Mouse (Mus musculus): ENCODE results near the gene Nhs. TPM values are rescaled to one million over a fixed set of nuclear protein-coding genes. Genes with fewer than 3 reads are reported as not detected.

Gene Nhs
- 3.4 and 3.7 TPM in 2 replicates for polyA plus RNA-seq (2016; fragmentation: Nextera tagmentation; extraction: Ambion mirVana)

GRCm38 (mm10) chrX:162159637-162160611 lies at the start of gene Nhs:
Gene Nhs, minus strand, starts transcription at chrX:162159730.
- H3K9ac ChIP-seq: peak within 1 kb of the TSS; percentile 68
- H3K4me1 ChIP-seq: peaks cover 4% of the 10 kb centered on the region; the same call in 1 of the 2 replicates
- H3K4me3 ChIP-seq: peak within 1 kb of the TSS; percentile 58
- 0 out of 2 replicates have a peak within 1 kb of the TSS, but pooled peaks have one; percentile 46 for H3K27ac ChIP-seq
- H3K4me2 ChIP-seq (replicated peaks): peak within 1 kb of the TSS; percentile 58
- H3K27me3 ChIP-seq: peaks cover 36% of the 10 kb centered on the region
- no peaks in the 10 kb centered on the region for H3K36me3 ChIP-seq
- no peaks in the 10 kb centered on the region for H3K9me3 ChIP-seq
- peak; percentile 87 for ATAC-seq (ENCODE audit: insufficient number of reproducible peaks, insufficient read depth, low FRiP score, low TSS enrichment)
- 31% methylated on average over 47 of the region's 61 CpGs for WGBS

DNA sequence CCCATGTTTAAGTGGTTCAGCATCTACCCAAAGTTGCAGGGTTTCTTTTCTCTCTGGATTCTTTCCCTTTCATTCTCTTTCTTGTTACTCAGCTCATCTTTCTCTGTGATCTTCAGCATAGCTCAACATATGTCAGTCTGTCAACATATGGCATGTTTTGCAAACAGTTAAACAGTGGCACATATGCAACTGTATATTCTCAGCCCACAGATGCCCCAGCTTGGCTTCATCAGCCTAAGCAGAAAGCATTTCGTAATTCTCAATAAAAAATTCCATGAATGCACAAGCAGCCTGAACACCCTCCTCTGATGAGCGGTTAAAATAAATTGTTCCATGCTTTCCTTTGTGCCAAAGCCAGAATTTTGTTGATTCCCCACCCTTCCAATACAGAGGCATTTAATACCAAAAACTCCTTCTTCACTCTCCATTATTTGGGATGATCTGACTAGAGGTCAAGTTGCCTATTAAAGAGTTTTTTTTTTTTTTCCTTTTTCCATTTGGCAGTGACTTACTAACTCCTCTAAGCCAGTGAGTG lies 46.9 kb upstream of the Nhs start:
- 76% methylated on average over 2 of the region's 2 CpGs for WGBS

GRCm38 (mm10) chrX:162158743-162159636 lies 540 bp downstream of the Nhs start:
- ATAC-seq (ENCODE audit: insufficient number of reproducible peaks, insufficient read depth, low FRiP score, low TSS enrichment): no peak
- peak overlapping the region; percentile 68 for H3K9ac ChIP-seq
- peaks cover 4% of the 10 kb centered on the region; the same call in 1 of the 2 replicates for H3K4me1 ChIP-seq
- peak overlapping the region; percentile 58 for H3K4me2 ChIP-seq (replicated peaks)
- no peaks in the 10 kb centered on the region for H3K9me3 ChIP-seq
- H3K4me3 ChIP-seq: peak overlapping the region; percentile 58
- H3K27me3 ChIP-seq: peaks cover 39% of the 10 kb centered on the region
- 0 out of 2 replicates have a peak overlapping the region, but pooled peaks have one; percentile 46 for H3K27ac ChIP-seq
- WGBS: 21% methylated on average over 77 of the region's 80 CpGs
- H3K36me3 ChIP-seq: no peaks in the 10 kb centered on the region

More for the DNA sequence above, 46.9 kb upstream of the Nhs start:
- H3K9me3 ChIP-seq: no peaks in the 10 kb centered on the region
- no peak overlapping the region for H3K27ac ChIP-seq
- H3K27me3 ChIP-seq: no peaks in the 10 kb centered on the region
- no peak overlapping the region for H3K9ac ChIP-seq
- no peaks in the 10 kb centered on the region for H3K36me3 ChIP-seq
- no peaks in the 10 kb centered on the region for H3K4me1 ChIP-seq
- no peak for ATAC-seq (ENCODE audit: insufficient number of reproducible peaks, insufficient read depth, low FRiP score, low TSS enrichment)
- no peak overlapping the region for H3K4me3 ChIP-seq
- H3K4me2 ChIP-seq (replicated peaks): no peak overlapping the region

- Histone ChIP-seq H3K9me3 (no peaks in the 10 kb centered on the region), H3K27me3 (peaks cover 39% of the 10 kb centered on the region), H3K36me3 (no peaks in the 10 kb centered on the region), H3K4me2 (replicated peaks) (peak overlapping the region; percentile 58), H3K4me3 (peak overlapping the region; percentile 58), H3K4me1 (peaks cover 4% of the 10 kb centered on the region; the same call in 1 of the 2 replicates), H3K27ac (no peak overlapping the region), H3K9ac (peak overlapping the region; percentile 68)
- WGBS: 51% methylated on average over 5 of the region's 5 CpGs
- no peak for ATAC-seq (ENCODE audit: insufficient number of reproducible peaks, insufficient read depth, low FRiP score, low TSS enrichment)
Observed at GRCm38 (mm10) chrX:162158142-162158541, 1.4 kb downstream of the Nhs start.

DNA sequence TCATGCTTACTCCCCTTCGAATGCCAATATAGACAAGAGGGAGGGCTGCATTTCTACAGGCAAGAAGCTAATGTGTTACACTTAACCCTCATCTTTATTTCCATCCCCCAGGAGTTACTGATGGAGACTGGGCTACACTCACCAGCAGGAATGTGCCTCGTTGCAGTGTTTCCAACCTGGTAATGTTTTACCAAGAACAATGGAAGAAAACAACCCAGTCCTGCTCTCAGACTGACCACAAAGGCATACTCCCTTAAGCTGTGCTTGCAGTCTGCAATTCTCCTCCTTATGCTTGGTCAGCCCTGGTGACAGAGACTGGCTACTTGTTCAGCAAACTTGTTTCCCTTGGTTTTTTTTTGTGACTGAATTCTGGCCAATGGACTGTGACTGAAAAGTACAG lies 21.7 kb downstream of the Nhs start:
- Histone ChIP-seq H3K27me3 (peaks cover 7% of the 10 kb centered on the region; the same call in 1 of the 2 replicates), H3K9me3 (no peaks in the 10 kb centered on the region), H3K36me3 (no peaks in the 10 kb centered on the region), H3K4me3 (no peak overlapping the region), H3K4me1 (no peaks in the 10 kb centered on the region), H3K4me2 (replicated peaks) (no peak overlapping the region), H3K27ac (no peak overlapping the region), H3K9ac (no peak overlapping the region)
- no peak for ATAC-seq (ENCODE audit: insufficient number of reproducible peaks, insufficient read depth, low FRiP score, low TSS enrichment)
- 48% methylated on average over 2 of the region's 2 CpGs for WGBS

DNA sequence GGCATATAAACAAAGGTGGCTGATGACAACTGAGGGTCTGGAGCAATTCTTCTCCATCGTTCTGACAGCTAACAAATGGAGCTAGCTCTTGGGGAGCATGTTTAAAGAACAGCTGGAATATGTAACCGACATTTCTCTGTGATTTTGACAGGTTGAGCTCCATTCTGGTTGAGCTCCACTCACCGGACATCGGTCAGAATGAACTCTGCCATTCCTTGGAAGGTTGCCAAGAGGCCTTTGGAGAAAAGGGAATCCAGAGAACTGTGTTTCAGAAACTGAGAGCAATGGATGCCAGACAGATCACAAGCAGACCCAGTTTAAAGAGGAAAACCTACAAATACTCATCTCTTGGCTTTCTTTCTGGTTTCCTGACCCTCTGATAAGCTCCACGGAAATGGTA lies 46.3 kb downstream of the Nhs start:
- no peak overlapping the region for H3K4me3 ChIP-seq
- no peaks in the 10 kb centered on the region for H3K36me3 ChIP-seq
- 59% methylated on average over 5 of the region's 5 CpGs for WGBS
- H3K9me3 ChIP-seq: no peaks in the 10 kb centered on the region
- no peak overlapping the region for H3K27ac ChIP-seq
- H3K27me3 ChIP-seq: peaks cover 16% of the 10 kb centered on the region; the same call in 1 of the 2 replicates
- ATAC-seq (ENCODE audit: insufficient number of reproducible peaks, insufficient read depth, low FRiP score, low TSS enrichment): no peak
- no peaks in the 10 kb centered on the region for H3K4me1 ChIP-seq
- H3K9ac ChIP-seq: no peak overlapping the region
- H3K4me2 ChIP-seq (replicated peaks): no peak overlapping the region

GRCm38 (mm10) chrX:162102802-162103434 lies 56.6 kb downstream of the Nhs start:
- no peak overlapping the region for H3K4me2 ChIP-seq (replicated peaks)
- H3K9me3 ChIP-seq: no peaks in the 10 kb centered on the region
- no peak overlapping the region for H3K4me3 ChIP-seq
- no peak overlapping the region for H3K27ac ChIP-seq
- no peak overlapping the region for H3K9ac ChIP-seq
- H3K4me1 ChIP-seq: no peaks in the 10 kb centered on the region
- ATAC-seq (ENCODE audit: insufficient number of reproducible peaks, insufficient read depth, low FRiP score, low TSS enrichment): no peak
- no peaks in the 10 kb centered on the region for H3K36me3 ChIP-seq
- peaks cover 7% of the 10 kb centered on the region for H3K27me3 ChIP-seq
- WGBS: 71% methylated on average over 3 of the region's 3 CpGs

- 41% methylated on average over 4 of the region's 4 CpGs for WGBS
- Histone ChIP-seq H3K36me3 (no peaks in the 10 kb centered on the region), H3K4me3 (no peak overlapping the region), H3K9me3 (no peaks in the 10 kb centered on the region), H3K9ac (no peak overlapping the region), H3K27me3 (no peaks in the 10 kb centered on the region; the same call in 1 of the 2 replicates), H3K4me1 (no peaks in the 10 kb centered on the region), H3K4me2 (replicated peaks) (no peak overlapping the region), H3K27ac (no peak overlapping the region)
- ATAC-seq (ENCODE audit: insufficient number of reproducible peaks, insufficient read depth, low FRiP score, low TSS enrichment): no peak
Observed at GRCm38 (mm10) chrX:162098364-162098763, 61.2 kb downstream of the Nhs start.

DNA sequence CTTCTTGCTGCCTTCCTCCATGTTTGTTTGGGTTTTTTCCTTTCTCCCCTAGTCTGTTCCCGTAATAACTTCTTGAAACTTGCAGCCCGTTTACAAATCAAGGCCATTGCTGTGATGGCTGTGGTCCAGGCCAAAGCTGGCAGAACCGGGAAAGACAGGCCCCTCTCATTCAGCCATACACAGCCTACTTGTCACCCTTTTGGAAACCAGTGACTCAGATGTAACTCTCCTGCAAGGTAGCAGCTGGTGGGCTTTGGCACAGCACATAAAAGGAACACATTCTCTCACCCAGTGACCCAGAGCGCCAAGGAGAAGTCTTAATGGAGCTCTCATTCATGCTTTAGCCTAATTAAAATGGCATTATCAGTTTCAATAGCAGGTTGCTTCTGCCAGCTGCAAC lies 72.2 kb downstream of the Nhs start:
- Histone ChIP-seq H3K4me2 (replicated peaks) (no peak overlapping the region), H3K9ac (no peak overlapping the region), H3K4me3 (no peak overlapping the region), H3K36me3 (no peaks in the 10 kb centered on the region), H3K4me1 (no peaks in the 10 kb centered on the region), H3K27me3 (0 out of 2 replicates have a peak, but pooled peaks cover 10% of the 10 kb centered on the region), H3K9me3 (no peaks in the 10 kb centered on the region), H3K27ac (no peak overlapping the region)
- 82% methylated on average over 4 of the region's 4 CpGs for WGBS
- ATAC-seq (ENCODE audit: insufficient number of reproducible peaks, insufficient read depth, low FRiP score, low TSS enrichment): no peak

DNA sequence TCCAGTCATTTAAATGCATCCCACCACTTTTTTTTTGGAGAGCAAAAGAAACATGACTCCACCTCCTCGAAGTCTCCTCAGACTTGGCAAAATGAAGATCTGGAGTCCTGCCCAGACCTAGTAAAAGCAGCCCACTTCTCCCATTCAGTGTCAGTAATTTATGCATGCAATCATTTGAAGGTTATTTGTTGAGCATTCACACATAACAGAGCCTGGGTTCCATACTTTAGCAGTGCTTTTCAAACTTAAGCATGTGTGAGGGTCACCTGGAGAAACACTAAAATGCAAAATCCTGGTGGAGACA lies 73.7 kb downstream of the Nhs start:
- no peak for ATAC-seq (ENCODE audit: insufficient number of reproducible peaks, insufficient read depth, low FRiP score, low TSS enrichment)
- 80% methylated on average over 1 of the region's 1 CpGs for WGBS
- Histone ChIP-seq H3K27ac (no peak overlapping the region), H3K4me3 (no peak overlapping the region), H3K27me3 (0 out of 2 replicates have a peak, but pooled peaks cover 10% of the 10 kb centered on the region), H3K36me3 (no peaks in the 10 kb centered on the region), H3K9ac (no peak overlapping the region), H3K4me2 (replicated peaks) (no peak overlapping the region), H3K4me1 (no peaks in the 10 kb centered on the region), H3K9me3 (no peaks in the 10 kb centered on the region)
